Mouse (Mus musculus): ENCODE measurements around the gene Zbtb26. TPM values are rescaled to one million over a fixed set of nuclear protein-coding genes. Genes with fewer than 3 reads are reported as not detected.

The Zbtb26 gene
- total and polyA plus RNA-seq, 2 experiments from 2014 or later, result 2.5 to 15.1 TPM

- Histone ChIP-seq H3K9ac (replicated peaks; ENCODE audit: low read length, poor library complexity, severe bottlenecking) (no peak overlapping the region), H3K27ac (ENCODE audit: low read depth, low read length) (no peak overlapping the region), H3K4me3 (ENCODE audit: low read depth, low read length) (no peak overlapping the region), H3K4me2 (ENCODE audit: low read depth, low read length, poor library complexity, severe bottlenecking) (no peak overlapping the region), H3K27me3 (ENCODE audit: insufficient read depth, low read length) (no peaks in the 10 kb centered on the region), H3K9me3 (ENCODE audit: low read length) (no peaks in the 10 kb centered on the region), H3K36me3 (ENCODE audit: insufficient read depth, low read length) (peaks cover 19% of the 10 kb centered on the region), H3K4me1 (ENCODE audit: insufficient read depth, low read length) (no peaks in the 10 kb centered on the region)
- DNase-seq (ENCODE audit: low spot score), result no peak
- no peak for ATAC-seq (ENCODE audit: low FRiP score)
- no peak for TF ChIP-seq CTCF (IDR thresholded peaks at IDR 0.05)
Measured at GRCm38 (mm10) chr2:37479559-37479958, 36.6 kb upstream of the Zbtb26 start.

GRCm38 (mm10) chr2:37466266-37466665 lies 23.3 kb upstream of the Zbtb26 start:
- 95% methylated on average over 4 of the region's 4 CpGs for WGBS
- no peaks in the 10 kb centered on the region for H3K4me1 ChIP-seq (ENCODE audit: insufficient read depth, low read length)
- ATAC-seq (ENCODE audit: low FRiP score) (no peak), DNase-seq (ENCODE audit: low spot score) (no peak)
- no peak for TF ChIP-seq CTCF (IDR thresholded peaks at IDR 0.05)
- no peak overlapping the region for H3K4me3 ChIP-seq (ENCODE audit: low read depth, low read length)
- no peaks in the 10 kb centered on the region for H3K27me3 ChIP-seq (ENCODE audit: insufficient read depth, low read length)
- peaks cover 5% of the 10 kb centered on the region; the same call in 1 of the 2 replicates for H3K36me3 ChIP-seq (ENCODE audit: insufficient read depth, low read length)
- no peak overlapping the region for H3K9ac ChIP-seq (replicated peaks; ENCODE audit: low read length, poor library complexity, severe bottlenecking)
- no peak overlapping the region for H3K27ac ChIP-seq (ENCODE audit: low read depth, low read length)
- no peak overlapping the region for H3K4me2 ChIP-seq (ENCODE audit: low read depth, low read length, poor library complexity, severe bottlenecking)
- H3K9me3 ChIP-seq (ENCODE audit: low read length), result no peaks in the 10 kb centered on the region

- no peak overlapping the region for H3K4me3 ChIP-seq (ENCODE audit: low read depth, low read length)
- 96% methylated on average over 4 of the region's 4 CpGs for WGBS
- H3K9ac ChIP-seq (replicated peaks; ENCODE audit: low read length, poor library complexity, severe bottlenecking), result no peak overlapping the region
- H3K4me2 ChIP-seq (ENCODE audit: low read depth, low read length, poor library complexity, severe bottlenecking), result no peak overlapping the region
- DNase-seq (ENCODE audit: low spot score), result no peak
- no peak for ATAC-seq (ENCODE audit: low FRiP score)
- no peak overlapping the region for H3K27ac ChIP-seq (ENCODE audit: low read depth, low read length)
- H3K9me3 ChIP-seq (ENCODE audit: low read length), result no peaks in the 10 kb centered on the region
- H3K4me1 ChIP-seq (ENCODE audit: insufficient read depth, low read length), result no peaks in the 10 kb centered on the region
- no peaks in the 10 kb centered on the region for H3K36me3 ChIP-seq (ENCODE audit: insufficient read depth, low read length)
- TF ChIP-seq CTCF (IDR thresholded peaks at IDR 0.05), result peak; percentile 32
- no peaks in the 10 kb centered on the region for H3K27me3 ChIP-seq (ENCODE audit: insufficient read depth, low read length)
Measured at GRCm38 (mm10) chr2:37460707-37461106, 17.8 kb upstream of the Zbtb26 start.

- Histone ChIP-seq H3K4me2 (ENCODE audit: low read depth, low read length, poor library complexity, severe bottlenecking) (peak overlapping the region; percentile 68), H3K9me3 (ENCODE audit: low read length) (no peaks in the 10 kb centered on the region), H3K27me3 (ENCODE audit: insufficient read depth, low read length) (no peaks in the 10 kb centered on the region), H3K27ac (ENCODE audit: low read depth, low read length) (peak overlapping the region; percentile 93), H3K36me3 (ENCODE audit: insufficient read depth, low read length) (no peaks in the 10 kb centered on the region), H3K4me3 (ENCODE audit: low read depth, low read length) (peak overlapping the region; percentile 90), H3K9ac (replicated peaks; ENCODE audit: low read length, poor library complexity, severe bottlenecking) (peak overlapping the region; percentile 94), H3K4me1 (ENCODE audit: insufficient read depth, low read length) (no peaks in the 10 kb centered on the region)
- no peak for TF ChIP-seq CTCF (IDR thresholded peaks at IDR 0.05)
- WGBS, result under 1% methylated on average over 24 of the region's 24 CpGs
- no peak for DNase-seq (ENCODE audit: low spot score)
- ATAC-seq (ENCODE audit: low FRiP score), result peak; percentile 88
Measured at GRCm38 (mm10) chr2:37452376-37452760, 9.4 kb upstream of the Zbtb26 start.

- H3K36me3 ChIP-seq (ENCODE audit: insufficient read depth, low read length), result no peaks in the 10 kb centered on the region
- peak overlapping the region; percentile 68 for H3K4me2 ChIP-seq (ENCODE audit: low read depth, low read length, poor library complexity, severe bottlenecking)
- H3K4me3 ChIP-seq (ENCODE audit: low read depth, low read length), result peak overlapping the region; percentile 90
- H3K27ac ChIP-seq (ENCODE audit: low read depth, low read length), result peak overlapping the region; percentile 93
- H3K27me3 ChIP-seq (ENCODE audit: insufficient read depth, low read length), result no peaks in the 10 kb centered on the region
- no peaks in the 10 kb centered on the region for H3K4me1 ChIP-seq (ENCODE audit: insufficient read depth, low read length)
- H3K9ac ChIP-seq (replicated peaks; ENCODE audit: low read length, poor library complexity, severe bottlenecking), result peak overlapping the region; percentile 94
- DNase-seq (ENCODE audit: low spot score) (peak; percentile 96), ATAC-seq (ENCODE audit: low FRiP score) (peak; percentile 98)
- peak; percentile 33 for TF ChIP-seq CTCF (IDR thresholded peaks at IDR 0.05)
- WGBS, result 7% methylated on average over 37 of the region's 44 CpGs
- no peaks in the 10 kb centered on the region for H3K9me3 ChIP-seq (ENCODE audit: low read length)
Measured at GRCm38 (mm10) chr2:37451667-37452375, 8.9 kb upstream of the Zbtb26 start.

- 0 out of 2 replicates have a peak, but pooled peaks cover 5% of the 10 kb centered on the region for H3K4me1 ChIP-seq (ENCODE audit: insufficient read depth, low read length)
- H3K27me3 ChIP-seq (ENCODE audit: insufficient read depth, low read length), result no peaks in the 10 kb centered on the region
- H3K36me3 ChIP-seq (ENCODE audit: insufficient read depth, low read length), result peaks cover 6% of the 10 kb centered on the region; the same call in 1 of the 2 replicates
- H3K4me2 ChIP-seq (ENCODE audit: low read depth, low read length, poor library complexity, severe bottlenecking), result peak overlapping the region; percentile 86
- peak overlapping the region; percentile 99 for H3K27ac ChIP-seq (ENCODE audit: low read depth, low read length)
- H3K9ac ChIP-seq (replicated peaks; ENCODE audit: low read length, poor library complexity, severe bottlenecking), result peak overlapping the region; percentile 86
- peak overlapping the region; percentile 69 for H3K4me3 ChIP-seq (ENCODE audit: low read depth, low read length)
- no peaks in the 10 kb centered on the region for H3K9me3 ChIP-seq (ENCODE audit: low read length)
- DNase-seq (ENCODE audit: low spot score), result peak; percentile 45
- peak; percentile 24 for ATAC-seq (ENCODE audit: low FRiP score)
- 19% methylated on average over 7 of the region's 7 CpGs for WGBS
- TF ChIP-seq CTCF (IDR thresholded peaks at IDR 0.05), result no peak
Measured at GRCm38 (mm10) chr2:37431609-37432008, 11.3 kb downstream of the Zbtb26 start.
